Mouse (Mus musculus) adrenal gland, adult (tissue): Measurements from ENCODE around the gene D130043K22Rik.
"Not testable (repeated sequence)": the region's sequence is repeated elsewhere in the genome, so short reads cannot be mapped to it uniquely, and the experiment has no call there.

ENCODE experiments used
- DNase-seq, 2 experiments: peaks; one replicate each; pipeline ENCODE4 v3.0.0; 2022 to 2023; ENCODE audit warnings: low spot score in 1 of 2; ENCODE audit not compliant: inconsistent age in 2 of 2

The D130043K22Rik gene

GRCm38 (mm10) chr13:24831353-24832130, 13.4 kb upstream of the D130043K22Rik start, which contains the start of the genes Acot13 and Tdp2:
Acot13 (minus strand) TSS chr13:24831540.
Tdp2 (plus strand) TSS chr13:24831679.
- peak; percentile 95 to 97 for DNase-seq

GRCm38 (mm10) chr13:24832131-24832810, 12.7 kb upstream of the D130043K22Rik start:
- DNase-seq: no peak

GRCm38 (mm10) chr13:24832811-24833155, 12.2 kb upstream of the D130043K22Rik start:
- DNase-seq: no peak

GRCm38 (mm10) chr13:24837765-24838164, 7.2 kb upstream of the D130043K22Rik start:
- DNase-seq: not testable (repeated sequence)

- no peak for DNase-seq
These were observed 5.1 kb upstream of the D130043K22Rik start for GRCm38 (mm10) chr13:24839831-24840230.

GRCm38 (mm10) chr13:24841702-24842101, 3.2 kb upstream of the D130043K22Rik start:
- DNase-seq: no peak

- no peak for DNase-seq
These were observed 4.4 kb downstream of the D130043K22Rik start for GRCm38 (mm10) chr13:24849318-24849717.

- no peak for DNase-seq
These were observed 7.1 kb downstream of the D130043K22Rik start for GRCm38 (mm10) chr13:24851989-24852388.

- DNase-seq: no peak
These were observed 7.6 kb downstream of the D130043K22Rik start for GRCm38 (mm10) chr13:24852570-24852969.

GRCm38 (mm10) chr13:24859115-24859514, 14.2 kb downstream of the D130043K22Rik start:
- DNase-seq: no peak

GRCm38 (mm10) chr13:24861084-24861483, 16.1 kb downstream of the D130043K22Rik start:
- DNase-seq: no peak

- no peak for DNase-seq
These were observed 17.1 kb downstream of the D130043K22Rik start for GRCm38 (mm10) chr13:24862021-24862420.

GRCm38 (mm10) chr13:24862520-24862919, 17.6 kb downstream of the D130043K22Rik start:
- DNase-seq: peak; percentile 55 to 83

- no peak for DNase-seq
These were observed 21.8 kb downstream of the D130043K22Rik start for GRCm38 (mm10) chr13:24866430-24867402.

- no peak for DNase-seq
These were observed 22.9 kb downstream of the D130043K22Rik start for GRCm38 (mm10) chr13:24867789-24868188.

- DNase-seq: no peak
These were observed 23.3 kb downstream of the D130043K22Rik start for GRCm38 (mm10) chr13:24868233-24868632.

GRCm38 (mm10) chr13:24879359-24880040, 34.6 kb downstream of the D130043K22Rik start:
- DNase-seq: no peak

GRCm38 (mm10) chr13:24880208-24880607, 35.3 kb downstream of the D130043K22Rik start:
- no peak for DNase-seq

- DNase-seq: peak in 1 of 2 experiments; percentile 74
These were observed 35.8 kb downstream of the D130043K22Rik start for GRCm38 (mm10) chr13:24880704-24881103.

- peak in 1 of 2 experiments; percentile 37 for DNase-seq
These were observed 37.5 kb downstream of the D130043K22Rik start for GRCm38 (mm10) chr13:24882411-24882810.
